Mouse (Mus musculus) spleen, adult 2 months (tissue): Measurements from ENCODE around the gene Rapgef3.

ENCODE experiments used
- CTCF ChIP-seq: fragments of 200-500 bp; IDR thresholded peaks from 2 replicates; pipeline ENCODE4 v1.5.1; 2011; ENCODE audit warnings: mild to moderate bottlenecking, inconsistent platforms; ENCODE audit not compliant: insufficient read depth, insufficient read length, insufficient replicate concordance; ENCODE audit errors: extremely low read depth
- POLR2A ChIP-seq: fragments of 200-500 bp; IDR thresholded peaks from 2 replicates; pipeline ENCODE4 v1.6.1; 2011; ENCODE audit warnings: low read depth, low read length, inconsistent platforms

DNA sequence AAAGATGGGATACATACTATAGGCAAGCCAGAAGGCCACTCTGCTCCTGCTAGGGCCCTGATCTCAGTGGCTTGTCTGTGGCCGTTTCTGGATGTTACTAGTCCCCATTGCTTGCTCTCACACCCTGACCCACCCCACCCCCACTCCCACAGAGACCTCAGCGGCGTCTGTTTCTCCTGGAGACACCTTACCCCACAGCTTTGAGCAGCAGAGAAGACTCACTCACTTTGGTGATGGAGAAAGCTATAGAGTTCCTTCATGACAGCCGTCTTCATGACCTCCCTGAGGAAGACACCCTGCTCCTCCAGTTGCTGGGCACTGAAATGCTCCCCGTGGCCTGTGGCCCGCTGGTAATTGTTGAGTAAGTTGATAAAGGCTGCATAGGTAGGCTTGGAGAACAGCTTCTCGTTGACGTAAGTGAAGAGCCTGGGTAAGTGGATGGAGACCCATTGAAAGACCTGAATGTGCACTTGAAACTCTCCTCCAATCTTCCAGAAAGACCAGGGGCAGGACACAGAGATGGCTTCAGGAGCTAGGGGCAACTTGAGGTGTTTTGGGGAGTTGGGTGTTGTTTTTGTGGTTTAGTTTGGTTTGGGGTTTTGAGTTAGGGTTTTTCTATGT is 49.1 kb downstream of the Rapgef3 start:
- TF ChIP-seq CTCF (no peak), POLR2A (no peak)
